Mouse (Mus musculus) cerebellum, adult 2 months (tissue): ENCODE measurements at regions not wholly inside any gene's neighbourhood (a gene's known extent, or its start where the extent isn't known, plus 50 kb on each side); places are given as distances from the start of the nearest gene placed in this dataset.

Experiments
- CTCF ChIP-seq: fragments of 200-500 bp; IDR thresholded peaks from 2 replicates; pipeline ENCODE4 v1.5.1; 2011; ENCODE audit warnings: low read depth, mild to moderate bottlenecking, control low read depth, low read length, moderate library complexity, borderline replicate concordance; ENCODE audit not compliant: insufficient read depth
- POLR2A ChIP-seq: fragments of 200-500 bp; IDR thresholded peaks from 2 replicates; pipeline ENCODE4 v1.6.1; 2011; ENCODE audit warnings: low read length, control low read depth, borderline replicate concordance; ENCODE audit not compliant: insufficient read depth

GRCm38 (mm10) chr10:60957820-60958233 is 126.4 kb upstream of the Unc5b start:
- TF ChIP-seq CTCF: no peak
- TF ChIP-seq POLR2A: no peak
